Mouse (Mus musculus) heart, postnatal 0 days (tissue): ENCODE measurements at regions not wholly inside any gene's neighbourhood (a gene's known extent, or its start where the extent isn't known, plus 50 kb on each side); places are given as distances from the start of the nearest gene placed in this dataset.

Source experiments
- ATAC-seq: fragments of 200-750 bp; cut with Nextera tagmentation; 2 replicates; pipeline ENCODE4 v1.8.0; 2017; ENCODE audit warnings: low read depth, moderate number of reproducible peaks, moderate library complexity; ENCODE audit not compliant: insufficient read depth
- DNase-seq: peaks from one replicate; pipeline ENCODE4 v3.0.0-alpha.2; 2016; ENCODE audit warnings: low spot score
- H3K27ac ChIP-seq: fragments of 300-500 bp; sonication (generic); 2 replicates; pipeline ENCODE4 v1.5.1; 2014; ENCODE audit warnings: low read depth, mild to moderate bottlenecking
- H3K27me3 ChIP-seq: fragments of 300-500 bp; sonication (generic); 2 replicates; pipeline ENCODE4 v1.6.1; 2014; ENCODE audit warnings: low read length, mixed read lengths; ENCODE audit not compliant: control insufficient read depth, insufficient read depth
- H3K36me3 ChIP-seq: fragments of 300-500 bp; sonication (generic); replicated peaks from 2 replicates; pipeline ENCODE4 v1.6.1; 2014; ENCODE audit warnings: low read length, mixed read lengths; ENCODE audit not compliant: control insufficient read depth, insufficient read depth
- H3K4me1 ChIP-seq: fragments of 300-500 bp; sonication (generic); 2 replicates; pipeline ENCODE4 v1.6.1; 2014; ENCODE audit warnings: antibody characterized with exemption; ENCODE audit not compliant: control insufficient read depth, insufficient read depth
- H3K4me2 ChIP-seq: fragments of 300-500 bp; sonication (generic); 2 replicates; pipeline ENCODE4 v1.6.1; 2014; ENCODE audit warnings: low read depth, mild to moderate bottlenecking, low read length, moderate library complexity
- H3K4me3 ChIP-seq: fragments of 300-500 bp; sonication (generic); 2 replicates; pipeline ENCODE4 v1.5.1; 2014; ENCODE audit warnings: low read depth, low read length
- H3K9ac ChIP-seq: fragments of 300-500 bp; sonication (generic); replicated peaks from 2 replicates; pipeline ENCODE4 v1.6.1; 2014; ENCODE audit warnings: low read depth, low read length, mixed read lengths
- H3K9me3 ChIP-seq: fragments of 300-500 bp; sonication (generic); replicated peaks from 2 replicates; pipeline ENCODE4 v1.6.1; 2016; ENCODE audit warnings: low read length; ENCODE audit not compliant: control insufficient read depth
- CTCF ChIP-seq: IDR thresholded peaks from 2 replicates; pipeline ENCODE4 v1.5.1; 2016; ENCODE audit warnings: antibody characterized with exemption, control low read depth, low read depth
- EP300 ChIP-seq: IDR thresholded peaks from 2 replicates; pipeline ENCODE4 v1.6.1; 2016; ENCODE audit warnings: antibody characterized with exemption, low read depth
- WGBS: fragments of 180-500 bp; shearing (Covaris S2); extraction: QIAGEN DNeasy Blood & Tissue Kit; methylation state at CpG from one replicate; pipeline ENCODE4 v1.1.7; 2014; 5-methylcytosine and 5-hydroxymethylcytosine counted together

DNA sequence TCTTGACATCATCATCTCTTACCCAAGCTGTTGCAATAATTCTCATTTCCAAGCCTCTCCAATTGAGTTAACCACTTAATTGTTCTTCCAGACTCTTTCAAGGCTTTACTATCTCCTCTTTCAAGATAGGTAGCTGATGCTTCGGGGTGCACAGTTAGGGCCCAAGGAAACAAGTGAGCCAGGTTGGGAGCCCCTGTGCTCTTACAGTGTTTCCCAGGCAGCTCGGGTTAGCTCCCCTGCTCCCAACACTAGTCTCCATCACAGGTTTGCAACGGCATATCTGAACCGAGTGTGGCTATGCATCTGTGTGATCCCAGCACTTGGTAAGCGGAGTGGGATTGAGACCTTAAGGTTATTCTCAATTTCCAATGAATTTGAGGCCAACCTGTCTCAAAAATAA is 68.6 kb upstream of the Usp24 start:
- DNase-seq (no peak), ATAC-seq (no peak)
- Histone ChIP-seq H3K27ac (no peak overlapping the region), H3K36me3 (no peaks in the 10 kb centered on the region), H3K9me3 (no peaks in the 10 kb centered on the region), H3K27me3 (no peaks in the 10 kb centered on the region), H3K4me1 (0 out of 2 replicates have a peak, but pooled peaks cover 4% of the 10 kb centered on the region), H3K4me2 (no peak overlapping the region), H3K9ac (no peak overlapping the region), H3K4me3 (no peak overlapping the region)
- TF ChIP-seq EP300 (no peak), CTCF (no peak)
- WGBS: 94% methylated on average over 5 of the region's 5 CpGs

DNA sequence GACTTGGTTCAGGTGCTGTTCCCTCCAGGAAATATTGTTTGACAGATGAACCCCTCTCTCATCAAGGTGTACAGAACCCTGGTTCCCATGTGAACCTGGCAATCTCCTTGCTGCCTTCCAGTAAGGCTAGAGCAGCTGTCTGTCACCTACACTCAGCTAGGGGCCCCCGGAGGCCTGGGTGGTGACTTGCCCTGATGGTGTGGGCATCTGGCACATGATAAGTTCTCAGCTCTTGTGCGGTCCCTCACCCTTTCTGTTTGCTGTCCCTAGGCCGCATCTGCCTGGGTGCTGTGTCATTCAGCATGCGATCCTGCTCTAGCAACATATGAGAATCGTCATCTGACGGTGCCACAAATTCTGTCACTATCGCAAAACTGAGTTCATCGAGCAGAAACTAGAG is 67.7 kb upstream of the Usp24 start:
- no peaks in the 10 kb centered on the region for H3K27me3 ChIP-seq
- no peak for DNase-seq
- 81% methylated on average over 8 of the region's 8 CpGs for WGBS
- H3K27ac ChIP-seq: no peak overlapping the region
- no peak overlapping the region for H3K4me2 ChIP-seq
- 0 out of 2 replicates have a peak, but pooled peaks cover 4% of the 10 kb centered on the region for H3K4me1 ChIP-seq
- H3K9ac ChIP-seq: no peak overlapping the region
- no peak for TF ChIP-seq EP300
- H3K4me3 ChIP-seq: no peak overlapping the region
- H3K9me3 ChIP-seq: no peaks in the 10 kb centered on the region
- H3K36me3 ChIP-seq: no peaks in the 10 kb centered on the region
- no peak for ATAC-seq

DNA sequence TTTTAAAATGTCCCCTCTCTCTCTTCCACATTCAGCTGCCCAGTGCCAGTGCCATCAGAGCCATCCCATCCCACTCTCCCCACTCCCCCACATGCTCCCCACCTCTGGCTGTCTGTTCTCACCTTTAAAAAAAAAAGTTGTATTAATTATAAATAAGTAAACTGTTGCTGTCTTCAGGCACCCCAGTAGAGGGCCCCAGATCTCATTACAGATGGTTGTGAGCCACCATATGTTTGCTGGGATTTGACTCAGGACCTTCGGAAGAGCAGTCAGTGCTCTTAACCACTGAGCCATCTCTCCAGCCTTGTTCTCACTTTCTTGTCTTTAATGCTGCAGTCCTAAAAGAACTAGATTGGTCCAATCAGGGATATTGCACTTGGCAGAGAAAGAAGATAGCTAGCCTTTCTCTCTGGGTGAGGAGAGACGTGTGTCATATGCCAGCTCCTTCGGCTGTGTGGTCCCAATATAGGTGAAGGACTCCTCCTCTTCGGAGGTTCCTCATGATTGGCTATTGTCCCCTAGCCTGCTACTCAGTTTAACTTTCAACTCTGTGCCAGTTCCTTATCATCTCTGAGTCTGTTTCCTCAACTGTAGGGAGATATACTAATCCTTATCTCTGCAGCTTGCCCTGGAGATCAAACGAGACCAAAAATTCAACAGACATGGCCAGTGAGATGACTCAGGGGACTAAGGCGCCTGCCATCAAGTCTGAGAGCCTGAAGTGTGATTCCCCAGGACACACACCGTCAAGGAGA is 66.8 kb upstream of the Usp24 start:
- Histone ChIP-seq H3K27ac (no peak overlapping the region), H3K4me3 (no peak overlapping the region), H3K9me3 (no peaks in the 10 kb centered on the region), H3K27me3 (no peaks in the 10 kb centered on the region), H3K36me3 (no peaks in the 10 kb centered on the region), H3K4me1 (0 out of 2 replicates have a peak, but pooled peaks cover 4% of the 10 kb centered on the region), H3K4me2 (no peak overlapping the region), H3K9ac (no peak overlapping the region)
- DNase-seq (no peak), ATAC-seq (no peak)
- TF ChIP-seq EP300 (no peak), CTCF (no peak)
- WGBS: 28% methylated on average over 7 of the region's 7 CpGs

- H3K4me3 ChIP-seq: no peak overlapping the region
- ATAC-seq: no peak
- DNase-seq: no peak
- no peak overlapping the region for H3K27ac ChIP-seq
- H3K9ac ChIP-seq: no peak overlapping the region
- TF ChIP-seq EP300 (no peak), CTCF (no peak)
- WGBS: 87% methylated on average over 2 of the region's 2 CpGs
- H3K9me3 ChIP-seq: no peaks in the 10 kb centered on the region
- H3K36me3 ChIP-seq: no peaks in the 10 kb centered on the region
- H3K4me2 ChIP-seq: no peak overlapping the region
- 0 out of 2 replicates have a peak, but pooled peaks cover 4% of the 10 kb centered on the region for H3K4me1 ChIP-seq
- no peaks in the 10 kb centered on the region for H3K27me3 ChIP-seq
These were observed 66.0 kb upstream of the Usp24 start for GRCm38 (mm10) chr4:106250048-106250447.

- no peaks in the 10 kb centered on the region for H3K36me3 ChIP-seq
- H3K4me3 ChIP-seq: no peak overlapping the region
- no peaks in the 10 kb centered on the region for H3K9me3 ChIP-seq
- H3K27me3 ChIP-seq: no peaks in the 10 kb centered on the region
- H3K4me1 ChIP-seq: peaks cover 8% of the 10 kb centered on the region; the same call in 1 of the 2 replicates
- no peak overlapping the region for H3K9ac ChIP-seq
- 91% methylated on average over 1 of the region's 1 CpGs for WGBS
- TF ChIP-seq EP300: no peak
- no peak for TF ChIP-seq CTCF
- ATAC-seq (no peak), DNase-seq (no peak)
- no peak overlapping the region for H3K4me2 ChIP-seq
- H3K27ac ChIP-seq: no peak overlapping the region
These were observed 64.6 kb upstream of the Usp24 start for GRCm38 (mm10) chr4:106251430-106251829.

DNA sequence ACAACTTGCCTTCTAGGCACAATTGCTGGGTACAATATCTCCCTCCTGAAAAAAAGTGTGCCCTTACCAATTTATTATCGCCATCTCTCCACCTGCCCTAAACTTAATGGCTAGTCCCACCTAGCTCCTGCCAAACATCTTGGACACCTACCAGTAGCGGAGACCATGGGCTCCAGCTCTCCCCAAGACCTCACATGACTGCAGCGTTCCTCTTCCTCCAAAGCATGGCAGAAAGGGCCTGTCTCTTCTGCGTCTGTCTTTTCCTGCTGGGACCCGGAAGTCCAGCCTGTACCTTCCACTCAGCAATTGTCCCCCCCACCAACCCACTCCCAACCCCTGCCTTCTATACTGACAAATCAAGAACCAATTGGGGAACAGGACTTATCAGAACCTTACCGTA is 63.1 kb upstream of the Usp24 start:
- H3K9me3 ChIP-seq: no peaks in the 10 kb centered on the region
- H3K27me3 ChIP-seq: no peaks in the 10 kb centered on the region
- H3K27ac ChIP-seq: no peak overlapping the region
- DNase-seq (no peak), ATAC-seq (no peak)
- H3K9ac ChIP-seq: no peak overlapping the region
- H3K36me3 ChIP-seq: no peaks in the 10 kb centered on the region
- no peak overlapping the region for H3K4me3 ChIP-seq
- H3K4me2 ChIP-seq: no peak overlapping the region
- TF ChIP-seq EP300 (no peak), CTCF (no peak)
- peaks cover 19% of the 10 kb centered on the region for H3K4me1 ChIP-seq
- whole genome bisulfite sequencing: 83% methylated on average over 6 of the region's 6 CpGs
